Mouse (Mus musculus): Measurements from ENCODE around the gene Aox3.

GRCm38 (mm10) chr1:58137891-58138290 lies 25.0 kb downstream of the Aox3 start:
- TF ChIP-seq EP300 (IDR thresholded peaks at IDR 0.05; ENCODE audit: low read length) (no peak), CTCF (conservative IDR thresholded peaks at IDR 0.05 in 1 of 2, IDR thresholded peaks at IDR 0.05 in 1 of 2; ENCODE audit: low read depth in 2 of 2, low read length in 2 of 2) (no peak), POLR2A (IDR thresholded peaks at IDR 0.05; ENCODE audit: low read depth, low read length) (no peak), IRF4 (IDR thresholded peaks at IDR 0.05; ENCODE audit: low read depth, low read length) (no peak), ZC3H11A (IDR thresholded peaks at IDR 0.05; ENCODE audit: low read depth, low read length) (no peak), ETS1 (conservative IDR thresholded peaks at IDR 0.05; ENCODE audit: low read depth, low read length) (no peak), UBTF (IDR thresholded peaks at IDR 0.05; ENCODE audit: low read depth, low read length) (no peak), ZMIZ1 (IDR thresholded peaks at IDR 0.05; ENCODE audit: low read depth, low read length) (no peak)

Data from CH12.LX (cell line).